Mouse (Mus musculus): ENCODE measurements at regions not wholly inside any gene's neighbourhood (a gene's known extent, or its start where the extent isn't known, plus 50 kb on each side); places are given as distances from the start of the nearest gene placed in this dataset.

DNA sequence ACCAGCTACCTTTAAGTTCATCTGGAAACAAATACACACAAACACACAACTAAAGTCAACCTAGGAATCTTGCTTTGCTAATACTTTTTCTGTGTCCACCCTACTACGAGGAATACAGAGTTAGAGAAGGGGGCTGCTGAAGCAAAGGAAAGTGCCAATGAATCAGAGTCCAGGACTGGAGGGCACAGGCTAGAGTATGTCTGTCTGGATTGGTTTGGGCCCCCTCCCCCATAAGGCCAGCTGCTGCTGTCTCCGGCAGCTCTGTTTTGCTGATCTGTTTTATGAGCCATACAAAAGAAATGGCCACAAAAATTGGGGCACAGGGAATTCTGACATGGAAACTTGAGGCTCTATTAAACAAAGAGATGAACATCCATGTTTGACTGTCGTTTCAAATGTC lies 74.8 kb upstream of the Slc25a13 start:
- DNase-seq (ENCODE audit: low spot score in 2 of 2), result no peak

DNA sequence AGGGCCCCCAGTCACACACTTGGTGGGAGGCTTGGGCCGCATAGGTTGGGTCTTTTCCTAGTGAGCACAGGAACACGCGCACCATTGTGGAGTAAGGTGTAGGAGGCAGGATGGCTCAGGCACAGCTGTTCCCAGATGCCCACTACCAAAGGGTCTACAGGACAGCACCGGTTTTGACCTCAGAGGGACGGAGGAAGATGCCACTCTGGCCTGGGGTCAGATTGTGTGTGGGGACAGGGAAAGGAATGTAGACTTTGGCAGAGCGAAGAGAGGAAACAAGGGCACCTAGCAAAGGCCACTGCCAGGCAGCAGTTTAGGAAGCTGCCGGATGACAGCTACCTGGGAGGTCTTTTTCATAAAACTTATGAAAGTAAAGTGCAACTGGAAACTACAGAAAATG lies 73.5 kb upstream of the Slc25a13 start:
- DNase-seq (ENCODE audit: low spot score in 2 of 2), result no peak

DNA sequence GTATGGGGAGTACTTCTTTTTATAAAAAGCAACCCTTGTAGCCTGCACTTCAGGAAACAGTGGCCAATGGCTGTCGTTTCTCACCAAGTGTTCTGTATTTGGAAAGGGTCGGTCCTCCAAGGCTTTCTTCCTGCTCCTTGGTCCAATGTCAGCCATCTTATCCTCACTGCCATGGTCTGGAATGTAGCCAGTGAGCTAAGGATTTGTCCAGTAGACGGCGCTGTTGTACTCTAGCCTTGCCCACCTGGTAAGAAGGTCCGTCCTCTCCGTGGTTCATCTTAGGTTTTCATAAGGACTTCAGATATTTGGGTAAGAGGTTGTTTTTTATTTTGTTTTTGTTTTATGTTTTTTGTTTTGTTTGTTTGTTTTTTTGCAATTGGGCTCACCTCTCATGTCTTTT lies 72.8 kb upstream of the Slc25a13 start:
- DNase-seq (ENCODE audit: low spot score in 2 of 2), result peak in 1 of 2 experiments; percentile 20

GRCm38 (mm10) chr6:6280812-6281568 lies 64.0 kb upstream of the Slc25a13 start:
- DNase-seq (ENCODE audit: low spot score in 2 of 2), result no peak

DNA sequence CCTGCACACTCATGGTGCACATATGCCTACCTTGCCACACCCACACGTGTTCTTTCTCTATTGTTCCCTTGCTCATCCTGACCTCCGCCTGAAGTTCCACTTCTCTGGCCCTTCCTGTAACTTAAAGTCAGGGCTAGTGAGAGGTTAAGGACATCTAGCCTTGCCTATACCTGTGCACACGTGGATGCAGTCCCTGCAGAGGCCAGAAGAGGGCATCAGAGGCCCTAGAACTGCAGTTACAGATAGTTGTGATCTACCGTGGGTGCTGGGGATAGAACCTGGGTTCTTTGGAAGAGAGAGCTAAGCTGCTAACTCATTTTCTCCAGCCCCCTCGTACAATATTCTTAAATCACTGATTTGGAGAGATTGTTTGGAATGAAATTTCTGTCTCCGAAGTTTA lies 62.7 kb upstream of the Slc25a13 start:
- DNase-seq (ENCODE audit: low spot score in 2 of 2), result no peak

- no peak for DNase-seq (ENCODE audit: low spot score in 2 of 2)
Measured at GRCm38 (mm10) chr6:6270545-6270944, 53.6 kb upstream of the Slc25a13 start.
